Mouse (Mus musculus): ENCODE data around the gene Nkain1. TPM values are rescaled to one million over a fixed set of nuclear protein-coding genes. Genes with fewer than 3 reads are reported as not detected.

Nkain1 gene
- polyA plus RNA-seq (2012; ENCODE audit: insufficient read depth, insufficient read length, missing spikeins) = 0.54 TPM in 1 of 2 replicates, not detected in the other

GRCm38 (mm10) chr4:130574048-130574413 lies at the start of gene Nkain1:
Nkain1 (minus strand) TSS chr4:130574173.
- Histone ChIP-seq H3K4me3 (ENCODE audit: insufficient read depth, low read length) (peak within 1 kb of the TSS; percentile 61), H3K4me1 (ENCODE audit: control insufficient read depth, insufficient read depth, low read length) (peaks cover 20% of the 10 kb centered on the region), H3K27ac (ENCODE audit: insufficient read depth, low read depth, low read length) (no peak within 1 kb of the TSS)
- TF ChIP-seq CTCF (IDR thresholded peaks at IDR 0.05; ENCODE audit: low read depth, low read length) = no peak
- no peak for TF ChIP-seq POLR2A (IDR thresholded peaks at IDR 0.05; ENCODE audit: borderline replicate concordance, low read depth, low read length)

DNA sequence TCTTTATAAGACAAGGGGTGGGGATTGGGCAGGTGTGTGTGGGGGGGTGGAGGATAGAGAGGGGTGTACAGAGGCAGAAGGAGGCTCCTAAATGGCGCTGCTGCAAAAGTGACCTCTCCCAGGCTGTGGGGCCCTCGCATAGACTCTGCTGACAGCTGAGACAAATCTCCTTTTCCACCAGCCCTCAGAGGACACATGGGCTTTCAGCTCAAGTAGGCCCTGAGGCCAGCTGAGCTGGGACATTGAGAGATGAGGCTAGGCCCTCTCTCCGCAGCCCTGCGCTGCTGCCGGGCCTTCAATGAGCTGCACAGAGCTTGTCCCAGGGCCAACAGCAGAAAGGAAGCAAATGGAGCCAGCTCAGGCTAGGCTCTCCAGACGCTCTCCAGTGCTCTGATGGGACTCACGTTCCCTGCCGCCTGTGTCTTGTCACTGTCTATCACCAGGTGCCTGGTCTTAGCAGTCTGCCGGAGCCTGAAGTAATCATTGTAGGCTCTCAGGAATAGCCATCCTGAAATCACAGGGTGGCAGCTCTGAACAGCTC lies 4.8 kb upstream of the Nkain1 start:
- Histone ChIP-seq H3K4me1 (ENCODE audit: control insufficient read depth, insufficient read depth, low read length) (peaks cover 17% of the 10 kb centered on the region), H3K4me3 (ENCODE audit: insufficient read depth, low read length) (no peak overlapping the region), H3K27ac (ENCODE audit: insufficient read depth, low read depth, low read length) (no peak overlapping the region)
- TF ChIP-seq CTCF (IDR thresholded peaks at IDR 0.05; ENCODE audit: low read depth, low read length) = no peak
- TF ChIP-seq POLR2A (IDR thresholded peaks at IDR 0.05; ENCODE audit: borderline replicate concordance, low read depth, low read length) = no peak

DNA sequence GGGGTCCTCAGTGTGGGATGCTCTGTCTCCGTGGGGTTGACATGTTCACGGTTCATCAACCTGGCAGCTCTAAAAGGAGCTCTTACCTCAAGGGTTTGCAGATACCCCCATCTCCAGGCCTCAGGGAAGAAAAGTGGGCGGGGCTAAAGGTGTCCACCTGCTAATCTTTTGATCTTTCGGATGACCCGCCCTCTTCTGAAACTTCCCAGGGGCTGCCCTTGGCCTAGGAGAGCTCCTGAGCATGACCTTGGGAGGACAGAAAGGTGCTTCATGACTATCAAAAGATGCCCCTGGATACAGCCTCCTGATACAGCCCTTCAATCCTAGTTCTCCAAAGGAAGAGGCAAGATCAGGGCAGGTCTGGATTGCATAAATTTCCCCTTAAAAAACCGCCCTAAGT lies 3.1 kb upstream of the Nkain1 start:
- Histone ChIP-seq H3K27ac (ENCODE audit: insufficient read depth, low read depth, low read length) (no peak overlapping the region), H3K4me3 (ENCODE audit: insufficient read depth, low read length) (no peak overlapping the region), H3K4me1 (ENCODE audit: control insufficient read depth, insufficient read depth, low read length) (peaks cover 20% of the 10 kb centered on the region)
- TF ChIP-seq POLR2A (IDR thresholded peaks at IDR 0.05; ENCODE audit: borderline replicate concordance, low read depth, low read length) (no peak), CTCF (IDR thresholded peaks at IDR 0.05; ENCODE audit: low read depth, low read length) (no peak)

DNA sequence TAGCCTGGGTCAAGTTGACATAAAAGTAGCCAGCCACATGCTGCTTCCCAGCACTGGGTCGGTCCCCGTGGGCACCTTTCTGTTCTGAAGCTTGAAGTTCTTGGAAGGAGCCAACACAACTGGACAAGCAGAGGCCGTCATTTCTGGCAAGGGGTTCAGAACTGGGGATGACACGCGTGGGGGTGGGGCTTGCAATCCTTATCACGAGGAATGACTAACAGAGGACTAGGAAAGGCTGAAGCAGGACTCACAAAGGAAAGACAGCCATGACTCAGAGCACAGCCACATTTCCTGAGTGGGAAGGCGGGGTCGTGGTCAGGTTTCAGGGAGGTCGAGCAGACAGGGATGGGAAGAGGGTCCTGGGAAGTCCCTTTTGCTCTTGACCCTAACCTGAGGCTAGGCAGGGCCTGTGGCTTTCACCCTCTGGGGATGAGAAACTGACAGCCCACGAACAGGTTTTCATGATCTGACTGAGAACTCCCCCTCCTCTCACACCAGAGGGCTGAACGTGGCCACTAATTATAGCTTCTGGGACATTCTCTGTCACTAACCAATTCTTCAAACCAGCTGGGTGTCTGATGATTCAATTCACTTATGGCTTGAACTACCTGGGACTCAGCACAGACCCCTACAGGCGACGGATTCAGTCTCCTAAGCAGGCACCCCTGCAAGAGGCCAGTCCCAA lies 2.4 kb upstream of the Nkain1 start:
- Histone ChIP-seq H3K4me1 (ENCODE audit: control insufficient read depth, insufficient read depth, low read length) (peaks cover 20% of the 10 kb centered on the region), H3K4me3 (ENCODE audit: insufficient read depth, low read length) (no peak overlapping the region), H3K27ac (ENCODE audit: insufficient read depth, low read depth, low read length) (no peak overlapping the region)
- TF ChIP-seq POLR2A (IDR thresholded peaks at IDR 0.05; ENCODE audit: borderline replicate concordance, low read depth, low read length) = no peak
- no peak for TF ChIP-seq CTCF (IDR thresholded peaks at IDR 0.05; ENCODE audit: low read depth, low read length)

DNA sequence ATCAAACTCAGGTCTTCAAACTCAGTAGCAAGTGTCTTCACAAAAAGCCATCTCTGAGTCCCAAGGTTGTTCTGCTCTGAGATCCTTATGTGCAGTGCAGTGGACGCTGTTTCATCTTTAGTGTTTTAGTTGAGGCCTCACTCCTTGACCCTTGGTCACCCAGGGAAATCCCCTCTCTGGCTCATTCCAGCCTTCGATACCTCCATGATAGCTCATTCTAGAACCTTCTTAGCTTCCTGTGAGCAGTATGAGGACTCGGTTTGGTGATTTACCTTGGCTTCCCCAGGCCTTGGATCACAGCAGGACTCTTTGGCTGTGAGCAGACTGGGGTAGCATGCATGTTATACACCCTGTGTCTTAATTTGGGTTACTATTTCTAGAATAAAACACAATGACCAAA lies 1.6 kb upstream of the Nkain1 start:
- Histone ChIP-seq H3K4me3 (ENCODE audit: insufficient read depth, low read length) (no peak overlapping the region), H3K4me1 (ENCODE audit: control insufficient read depth, insufficient read depth, low read length) (peaks cover 20% of the 10 kb centered on the region), H3K27ac (ENCODE audit: insufficient read depth, low read depth, low read length) (no peak overlapping the region)
- no peak for TF ChIP-seq POLR2A (IDR thresholded peaks at IDR 0.05; ENCODE audit: borderline replicate concordance, low read depth, low read length)
- TF ChIP-seq CTCF (IDR thresholded peaks at IDR 0.05; ENCODE audit: low read depth, low read length) = no peak

GRCm38 (mm10) chr4:130574861-130575460 lies 988 bp upstream of the Nkain1 start:
- Histone ChIP-seq H3K27ac (ENCODE audit: insufficient read depth, low read depth, low read length) (no peak overlapping the region), H3K4me1 (ENCODE audit: control insufficient read depth, insufficient read depth, low read length) (peaks cover 20% of the 10 kb centered on the region), H3K4me3 (ENCODE audit: insufficient read depth, low read length) (no peak overlapping the region)
- TF ChIP-seq CTCF (IDR thresholded peaks at IDR 0.05; ENCODE audit: low read depth, low read length) = no peak

GRCm38 (mm10) chr4:130573351-130574047 lies 474 bp downstream of the Nkain1 start:
- TF ChIP-seq POLR2A (IDR thresholded peaks at IDR 0.05; ENCODE audit: borderline replicate concordance, low read depth, low read length) (no peak), CTCF (IDR thresholded peaks at IDR 0.05; ENCODE audit: low read depth, low read length) (no peak)
- Histone ChIP-seq H3K27ac (ENCODE audit: insufficient read depth, low read depth, low read length) (no peak overlapping the region), H3K4me3 (ENCODE audit: insufficient read depth, low read length) (peak overlapping the region; percentile 61), H3K4me1 (ENCODE audit: control insufficient read depth, insufficient read depth, low read length) (peaks cover 20% of the 10 kb centered on the region)

DNA sequence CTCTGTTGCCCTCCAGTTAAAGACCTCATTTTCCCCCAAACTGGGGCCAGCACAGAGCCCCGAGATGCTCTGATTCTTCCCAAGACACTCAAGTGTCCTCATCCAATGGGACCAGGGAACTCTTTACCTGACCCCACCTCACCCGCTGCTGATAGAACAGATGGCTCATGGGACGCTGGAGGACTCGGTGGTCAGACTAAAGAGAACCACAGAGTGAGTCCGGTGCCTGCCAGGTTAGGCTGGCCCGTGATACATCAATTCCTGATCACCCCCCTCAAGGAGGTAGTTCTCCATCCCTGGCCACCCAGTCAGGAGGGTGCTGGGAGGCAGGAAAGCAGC lies 992 bp downstream of the Nkain1 start:
- peaks cover 20% of the 10 kb centered on the region for H3K4me1 ChIP-seq (ENCODE audit: control insufficient read depth, insufficient read depth, low read length)
- H3K4me3 ChIP-seq (ENCODE audit: insufficient read depth, low read length) = peak overlapping the region; percentile 61

DNA sequence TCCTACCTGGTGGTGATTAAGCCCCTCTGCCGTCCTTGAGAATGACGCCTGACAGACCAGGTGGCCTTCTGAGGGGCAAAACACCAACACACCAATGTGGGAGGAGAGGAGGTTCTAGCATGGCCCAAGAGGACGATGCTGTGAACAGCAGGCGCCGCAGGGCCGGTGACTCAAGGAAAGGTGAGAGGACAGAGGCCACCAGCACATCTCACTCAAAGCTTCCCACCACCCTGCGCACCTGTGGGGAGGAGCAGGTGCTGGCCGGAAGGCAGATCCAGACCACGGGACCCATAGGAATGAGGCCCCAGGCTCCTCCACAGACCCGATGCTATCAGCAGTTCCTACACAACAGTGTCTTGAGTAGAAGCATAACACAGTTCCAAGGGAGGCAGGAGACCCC lies 1.4 kb downstream of the Nkain1 start:
- Histone ChIP-seq H3K4me3 (ENCODE audit: insufficient read depth, low read length) (no peak overlapping the region), H3K4me1 (ENCODE audit: control insufficient read depth, insufficient read depth, low read length) (peaks cover 20% of the 10 kb centered on the region), H3K27ac (ENCODE audit: insufficient read depth, low read depth, low read length) (no peak overlapping the region)
- TF ChIP-seq POLR2A (IDR thresholded peaks at IDR 0.05; ENCODE audit: borderline replicate concordance, low read depth, low read length) (no peak), CTCF (IDR thresholded peaks at IDR 0.05; ENCODE audit: low read depth, low read length) (no peak)

More for the DNA sequence above, 992 bp downstream of the Nkain1 start:
- no peak for TF ChIP-seq CTCF (IDR thresholded peaks at IDR 0.05; ENCODE audit: low read depth, low read length)
- no peak for TF ChIP-seq POLR2A (IDR thresholded peaks at IDR 0.05; ENCODE audit: borderline replicate concordance, low read depth, low read length)
- H3K27ac ChIP-seq (ENCODE audit: insufficient read depth, low read depth, low read length) = no peak overlapping the region

Data from bone marrow macrophage, adult 2 months (primary cell).